In the genomic region with DNA sequence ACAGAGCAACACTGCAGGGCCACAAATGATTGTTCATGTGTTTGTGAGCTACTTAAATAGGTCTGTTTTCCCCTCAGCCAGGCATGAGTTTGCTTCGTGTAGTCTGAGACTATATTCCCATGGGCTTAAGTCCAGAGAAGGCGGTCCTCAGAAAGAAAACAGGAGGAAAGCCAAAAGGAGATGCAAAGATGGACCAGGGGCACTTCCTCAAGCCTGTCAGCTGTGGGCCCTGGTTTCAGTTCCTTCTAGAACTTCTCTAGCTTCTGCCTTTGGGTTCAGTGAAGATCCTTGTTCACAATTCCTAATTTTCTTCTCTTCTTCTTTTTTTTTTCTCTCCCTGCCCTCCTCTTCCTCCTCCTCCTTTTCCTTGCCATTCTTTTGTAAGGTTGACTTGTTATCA, we compare ENCODE assay signal across 17 mouse cellular contexts. TPM values are rescaled to one million over a fixed set of nuclear protein-coding genes. Genes with fewer than 3 reads are reported as not detected.
DNase-seq lines count a peak whose midpoint lies in the region; ATAC-seq and TF ChIP-seq lines count a peak whose summit lies in the region.
"Had no signal": no experiment of that assay in that cellular context is flagged by ENCODE, and none has a peak within 500 bp of the region (broad histone marks: within the 10 kb centered on the region; RNA-seq: fewer than 3 reads in every experiment).

No protein-coding gene starts in this region.

- H3K9ac ChIP-seq in heart, embryonic 15.5 days: no peak overlapping the region
- H3K9ac ChIP-seq in heart, embryonic 11.5 days (ENCODE audit: low read depth, low read length): no peak overlapping the region
- H3K9ac ChIP-seq in lung, postnatal 0 days (replicated peaks; ENCODE audit: low read depth): no peak overlapping the region
- no peak overlapping the region for H3K9ac ChIP-seq in liver, postnatal 0 days (replicated peaks)
- H3K9ac ChIP-seq: hindbrain, embryonic 12.5 days; liver, embryonic 13.5 days; neural tube, embryonic 15.5 days had no signal

- no peak for TF ChIP-seq EP300 in lung, postnatal 0 days (IDR thresholded peaks at IDR 0.05)
- no peak for TF ChIP-seq EP300 in liver, postnatal 0 days (IDR thresholded peaks at IDR 0.05; ENCODE audit: low read depth)

- 37% methylated on average over 2 of the region's 2 CpGs for WGBS in heart, embryonic 15.5 days
- 48% methylated on average over 2 of the region's 2 CpGs for WGBS in heart, embryonic 11.5 days (ENCODE audit: insufficient replicate concordance)
- 34% methylated on average over 2 of the region's 2 CpGs for WGBS in lung, postnatal 0 days
- WGBS in liver, postnatal 0 days (ENCODE audit: insufficient replicate concordance): 39% methylated on average over 2 of the region's 2 CpGs

- no peak overlapping the region for H3K4me3 ChIP-seq in heart, embryonic 15.5 days
- no peak overlapping the region for H3K4me3 ChIP-seq in heart, embryonic 11.5 days (ENCODE audit: low read depth, low read length)
- no peak overlapping the region for H3K4me3 ChIP-seq in lung, postnatal 0 days (ENCODE audit: low read depth, low read length)
- H3K4me3 ChIP-seq in liver, postnatal 0 days (ENCODE audit: low read depth, low read length): no peak overlapping the region
- H3K4me3 ChIP-seq: hindbrain, embryonic 12.5 days; liver, embryonic 13.5 days; neural tube, embryonic 15.5 days had no signal

- DNase-seq in lung, postnatal 0 days (ENCODE audit: low spot score): peak; percentile 48
- DNase-seq in lung, adult 18-20 months: no peak
- DNase-seq in liver, postnatal 0 days: no peak
- DNase-seq in telencephalon, adult 2 months (ENCODE audit: low read depth, low spot score): peak; percentile 44
- DNase-seq in right cerebral cortex, adult 18-20 months: no peak
- DNase-seq: adrenal gland, adult 2 months; cerebellum, adult 8-10 months; kidney, postnatal 14 days; liver, embryonic 13.5 days; thymus, adult 18-20 months had no signal

- H3K36me3 ChIP-seq in heart, embryonic 15.5 days: no peaks in the 10 kb centered on the region
- no peaks in the 10 kb centered on the region for H3K36me3 ChIP-seq in heart, embryonic 11.5 days (ENCODE audit: control insufficient read depth, insufficient read depth, low read length)
- H3K36me3 ChIP-seq in lung, postnatal 0 days (ENCODE audit: insufficient read depth, low read length): no peaks in the 10 kb centered on the region
- no peaks in the 10 kb centered on the region for H3K36me3 ChIP-seq in liver, postnatal 0 days (replicated peaks; ENCODE audit: insufficient read depth, low read length)
- H3K36me3 ChIP-seq: hindbrain, embryonic 12.5 days; liver, embryonic 13.5 days; neural tube, embryonic 15.5 days had no signal

- no peak for TF ChIP-seq CTCF in lung, postnatal 0 days (IDR thresholded peaks at IDR 0.05)
- TF ChIP-seq CTCF in liver, postnatal 0 days (IDR thresholded peaks at IDR 0.05; ENCODE audit: low read depth): no peak

- H3K9me3 ChIP-seq in heart, embryonic 15.5 days (replicated peaks): no peaks in the 10 kb centered on the region
- no peaks in the 10 kb centered on the region for H3K9me3 ChIP-seq in heart, embryonic 11.5 days (replicated peaks; ENCODE audit: control insufficient read depth, low read length)
- H3K9me3 ChIP-seq in lung, postnatal 0 days (ENCODE audit: low read length): no peaks in the 10 kb centered on the region
- no peaks in the 10 kb centered on the region for H3K9me3 ChIP-seq in liver, postnatal 0 days (ENCODE audit: low read length)
- H3K9me3 ChIP-seq: hindbrain, embryonic 12.5 days; liver, embryonic 13.5 days; neural tube, embryonic 15.5 days had no signal

- H3K27ac ChIP-seq in heart, embryonic 15.5 days: 0 out of 2 replicates have a peak overlapping the region, but pooled peaks have one; percentile 8
- no peak overlapping the region for H3K27ac ChIP-seq in heart, embryonic 11.5 days (ENCODE audit: low read depth, low read length)
- H3K27ac ChIP-seq in lung, postnatal 0 days (ENCODE audit: low read length): no peak overlapping the region
- peak overlapping the region; percentile 71 for H3K27ac ChIP-seq in liver, postnatal 0 days (ENCODE audit: low read depth)
- H3K27ac ChIP-seq: hindbrain, embryonic 12.5 days; liver, embryonic 13.5 days; neural tube, embryonic 15.5 days had no signal

- H3K4me1 ChIP-seq in heart, embryonic 15.5 days (replicated peaks): no peaks in the 10 kb centered on the region
- H3K4me1 ChIP-seq in heart, embryonic 11.5 days (ENCODE audit: control insufficient read depth, insufficient read depth, low read length): no peaks in the 10 kb centered on the region
- no peaks in the 10 kb centered on the region for H3K4me1 ChIP-seq in lung, postnatal 0 days (ENCODE audit: insufficient read depth, low read depth, low read length)
- peaks cover 16% of the 10 kb centered on the region for H3K4me1 ChIP-seq in liver, postnatal 0 days (ENCODE audit: insufficient read depth)
- H3K4me1 ChIP-seq: hindbrain, embryonic 12.5 days; neural tube, embryonic 15.5 days had no signal

- ATAC-seq in heart, embryonic 15.5 days (replicated peaks; ENCODE audit: insufficient number of reproducible peaks, insufficient read depth, low FRiP score, low read depth): no peak
- ATAC-seq in heart, embryonic 11.5 days (replicated peaks; ENCODE audit: insufficient number of reproducible peaks, low FRiP score, low TSS enrichment): no peak
- ATAC-seq in lung, postnatal 0 days: no peak
- no peak for ATAC-seq in liver, postnatal 0 days
- ATAC-seq: forebrain, embryonic 16.5 days; intestine, embryonic 16.5 days had no signal

- H3K27me3 ChIP-seq in heart, embryonic 15.5 days: no peaks in the 10 kb centered on the region
- no peaks in the 10 kb centered on the region for H3K27me3 ChIP-seq in heart, embryonic 11.5 days (ENCODE audit: control insufficient read depth, insufficient read depth, low read length)
- no peaks in the 10 kb centered on the region for H3K27me3 ChIP-seq in lung, postnatal 0 days (replicated peaks; ENCODE audit: insufficient read depth, low read length)
- H3K27me3 ChIP-seq in liver, postnatal 0 days (ENCODE audit: insufficient read depth, low read length): no peaks in the 10 kb centered on the region
- H3K27me3 ChIP-seq: hindbrain, embryonic 12.5 days; liver, embryonic 13.5 days; neural tube, embryonic 15.5 days had no signal

- no peak overlapping the region for H3K4me2 ChIP-seq in heart, embryonic 15.5 days
- H3K4me2 ChIP-seq in heart, embryonic 11.5 days: no peak overlapping the region
- H3K4me2 ChIP-seq in lung, postnatal 0 days (replicated peaks; ENCODE audit: low read depth, low read length): no peak overlapping the region
- peak overlapping the region; percentile 45; the same call in 1 of the 2 replicates for H3K4me2 ChIP-seq in liver, postnatal 0 days (ENCODE audit: low read depth, low read length)
- H3K4me2 ChIP-seq: hindbrain, embryonic 12.5 days; liver, embryonic 13.5 days; midbrain, embryonic 11.5 days; neural tube, embryonic 15.5 days had no signal

RNA-seq across cellular contexts. Expression of a gene that starts 9.0 kb away (rescaled TPM):
- 11.2 TPM in 2 replicates for polyA plus RNA-seq in heart, embryonic 15.5 days (2015; fragmentation: Nextera tagmentation; extraction: Ambion mirVana)
- polyA plus RNA-seq in heart, embryonic 11.5 days (2014; fragmentation: Nextera tagmentation; extraction: Ambion mirVana): 17.6 and 20.3 TPM in 2 replicates
- 11.6 and 12.1 TPM in 2 replicates for polyA plus RNA-seq in lung, postnatal 0 days (2015; fragmentation: Nextera tagmentation; extraction: Ambion mirVana)
- polyA plus RNA-seq in liver, postnatal 0 days (2015; fragmentation: Nextera tagmentation; extraction: Ambion mirVana): 4.6 and 5.7 TPM in 2 replicates

Comparison
In these comparisons a context has a peak if more than half of its experiments do, and no peak if none do; other contexts are left out.
1. H3K27ac ChIP-seq: peak in heart, embryonic 15.5 days (single experiment) and liver, postnatal 0 days (single experiment); none in heart, embryonic 11.5 days (single experiment) and lung, postnatal 0 days (single experiment).
2. DNase-seq: peak in lung, postnatal 0 days (single experiment) and telencephalon, adult 2 months (single experiment); none in lung, adult 18-20 months (0 of 2), liver, postnatal 0 days (single experiment) and right cerebral cortex, adult 18-20 months (single experiment).